ENCODE assay signal across 23 mouse cellular contexts in genomic region chr1:144258779-144259178, GRCm38 (mm10). TPM values are rescaled to one million over a fixed set of nuclear protein-coding genes. Genes with fewer than 3 reads are reported as not detected.
DNase-seq lines count a peak whose midpoint lies in the region; ATAC-seq lines count a peak whose summit lies in the region.
"Had no signal": no experiment of that assay in that cellular context is flagged by ENCODE, and none has a peak within 500 bp of the region (broad histone marks: within the 10 kb centered on the region; RNA-seq: fewer than 3 reads in every experiment).

No protein-coding gene starts in this region.

- peak; percentile 25 for ATAC-seq in CD4-positive, CD25-positive, alpha-beta regulatory T cell, adult 4 months
- peak; percentile 4 for ATAC-seq in activated CD4-positive, CD25-positive, alpha-beta regulatory T cell, adult 4 months
- peak; percentile 60 to 71 for ATAC-seq in hematopoietic stem cell, adult 5-6 weeks (replicated peaks in 1 of 2; ENCODE audit: insufficient read depth in 1 of 2, low FRiP score in 2 of 2, low TSS enrichment in 1 of 2, low read depth in 1 of 2, poor library complexity in 2 of 2, severe bottlenecking in 2 of 2)
- no peak for ATAC-seq in erythroblast, adult 5-6 weeks (replicated peaks; ENCODE audit: low FRiP score, poor library complexity, severe bottlenecking)
- ATAC-seq: forebrain, embryonic 14.5 days; forebrain, embryonic 16.5 days; Patski had no signal

- DNase-seq in frontal cortex, adult 2 months (ENCODE audit: extremely low spot score in 1 of 2, low spot score in 1 of 2), result no peak
- no peak for DNase-seq in ovary, postnatal 36 days (ENCODE audit: low spot score)
- DNase-seq: adrenal gland, adult 2 months; adrenal gland, postnatal 10 days; adrenal gland, postnatal 25 days; cerebellum, adult 11 months; cerebellum, adult 18-20 months; cerebellum, adult 8-10 months; cerebellum, adult 9-11 months; cerebellum, postnatal 14 days; cerebellum, postnatal 36 days had no signal

RNA-seq across cellular contexts. Expression of gene Rgs1, which starts 9.7 kb away (rescaled TPM):
- polyA plus RNA-seq in CD4-positive, CD25-positive, alpha-beta regulatory T cell, adult 4 months (2017; shearing (Covaris generic)), result 100 to 1,000 TPM; 590 to 617 TPM
- 100 to 1,000 TPM; 666 to 670 TPM for polyA plus RNA-seq in activated CD4-positive, CD25-positive, alpha-beta regulatory T cell, adult 4 months (2017; shearing (Covaris generic))
- 1,415 and 1,523 TPM in 2 replicates for total RNA-seq in hematopoietic stem cell, adult 5-6 weeks (2017)
- polyA plus RNA-seq in frontal cortex, adult 2 months (2012; rRNA removed), result 0.08 and 0.17 TPM in 2 replicates
- total RNA-seq in erythroblast, adult 5-6 weeks (2015; ENCODE audit: low replicate concordance), result 0.38 and 5.2 TPM in 2 replicates
- 4.9 and 8.9 TPM in 2 replicates for total RNA-seq in erythroblast, adult 5-6 weeks (2017; ENCODE audit: low replicate concordance)
- polyA plus RNA-seq: adrenal gland, adult 2 months; brain, embryonic 14.5 days; C2C12; embryonic facial prominence, embryonic 11.5 days; forebrain, embryonic 10.5 days; forebrain, embryonic 12.5 days; forebrain, embryonic 14.5 days; forebrain, embryonic 16.5 days; Patski had no signal

Comparison
In these comparisons a context has a peak if more than half of its experiments do, and no peak if none do; other contexts are left out.
1. RNA of gene Rgs1, which starts 9.7 kb away (polyA plus RNA-seq): 666 to 670 TPM in activated CD4-positive, CD25-positive, alpha-beta regulatory T cell, adult 4 months and 590 to 617 TPM in CD4-positive, CD25-positive, alpha-beta regulatory T cell, adult 4 months; 0.08 to 0.17 TPM in frontal cortex, adult 2 months; every median in the first group is over 100 times any median in the second.